Mouse (Mus musculus) lung, adult 18-20 months (tissue): ENCODE measurements at regions not wholly inside any gene's neighbourhood (a gene's known extent, or its start where the extent isn't known, plus 50 kb on each side); places are given as distances from the start of the nearest gene placed in this dataset.

Source experiments
- DNase-seq, 2 experiments: peaks; one replicate each; pipeline ENCODE4 v3.0.0; 2022; ENCODE audit warnings: mixed read lengths in 2 of 2

- peak in 1 of 2 experiments; percentile 9 for DNase-seq
Observed at GRCm38 (mm10) chr12:92137539-92137938, 288.6 kb upstream of the Sel1l start.

- DNase-seq = no peak
Observed at GRCm38 (mm10) chr12:92127648-92128047, 278.7 kb upstream of the Sel1l start.

- no peak for DNase-seq
Observed at GRCm38 (mm10) chr12:92120164-92120815, 271.3 kb upstream of the Sel1l start.

DNA sequence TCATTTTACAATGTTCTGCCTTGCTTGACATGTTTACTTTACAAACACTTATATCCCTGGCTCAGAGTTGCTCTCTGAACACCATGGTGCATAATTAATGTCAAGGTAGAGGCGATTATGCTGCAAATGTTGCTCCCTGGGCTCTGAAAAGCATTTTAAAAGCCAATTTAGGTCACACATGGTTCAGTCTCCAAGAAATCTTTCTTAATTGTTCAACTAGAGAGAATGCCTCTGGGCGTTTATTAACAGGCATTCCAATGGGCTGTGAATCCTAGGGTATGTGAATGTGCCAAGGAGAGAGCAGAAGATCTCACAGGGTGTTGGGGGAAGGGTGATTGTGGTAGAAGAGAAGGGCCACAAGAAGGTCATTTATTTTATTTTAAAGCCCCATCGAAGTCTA is 260.7 kb upstream of the Sel1l start:
- DNase-seq = no peak

DNA sequence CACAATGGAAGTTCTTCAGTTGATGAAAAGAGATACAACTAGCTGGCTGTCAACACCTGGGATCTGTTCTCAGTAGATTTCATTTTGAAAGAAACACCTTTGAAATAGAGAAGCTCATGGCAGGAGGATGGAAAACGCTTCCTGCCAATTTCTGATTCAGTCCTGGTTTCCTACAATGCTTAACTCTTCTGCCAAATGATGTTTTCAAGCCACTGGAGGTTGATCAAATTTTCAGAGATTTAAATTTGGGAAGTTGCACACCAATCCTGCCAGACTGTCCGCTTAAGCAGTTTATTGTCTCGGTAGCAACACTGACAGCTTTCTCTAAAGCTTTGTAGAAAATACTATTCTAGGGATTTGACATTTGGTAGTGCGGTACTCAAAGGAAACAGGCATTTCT is 251.1 kb upstream of the Sel1l start:
- no peak for DNase-seq

DNA sequence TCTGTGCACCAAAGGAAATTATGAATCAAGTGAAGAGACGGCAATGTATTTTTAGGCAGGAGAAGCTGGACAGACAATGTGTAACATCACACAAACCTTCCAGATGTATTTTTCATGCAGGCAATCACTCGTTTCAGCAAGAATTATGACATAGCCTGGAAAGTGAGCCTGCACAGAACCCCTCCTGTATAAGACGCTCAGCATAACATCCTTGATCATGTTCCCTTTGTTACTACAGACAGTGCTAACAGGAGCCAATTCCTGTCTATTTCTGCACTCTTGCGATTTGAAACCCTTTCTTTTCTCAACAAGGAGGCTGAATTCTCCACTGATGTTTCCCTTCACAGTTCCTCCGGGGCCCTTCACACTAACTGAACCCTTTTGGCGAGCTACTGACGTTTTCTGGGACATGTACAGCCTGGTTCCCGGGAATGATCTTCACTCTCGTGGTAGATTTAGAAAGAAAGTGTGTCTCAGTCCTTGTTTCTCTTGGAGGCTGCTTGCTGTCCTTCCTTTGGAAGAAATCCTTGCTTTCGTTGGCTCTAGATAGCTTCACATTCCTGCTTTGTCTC is 243.9 kb upstream of the Sel1l start:
- no peak for DNase-seq

DNA sequence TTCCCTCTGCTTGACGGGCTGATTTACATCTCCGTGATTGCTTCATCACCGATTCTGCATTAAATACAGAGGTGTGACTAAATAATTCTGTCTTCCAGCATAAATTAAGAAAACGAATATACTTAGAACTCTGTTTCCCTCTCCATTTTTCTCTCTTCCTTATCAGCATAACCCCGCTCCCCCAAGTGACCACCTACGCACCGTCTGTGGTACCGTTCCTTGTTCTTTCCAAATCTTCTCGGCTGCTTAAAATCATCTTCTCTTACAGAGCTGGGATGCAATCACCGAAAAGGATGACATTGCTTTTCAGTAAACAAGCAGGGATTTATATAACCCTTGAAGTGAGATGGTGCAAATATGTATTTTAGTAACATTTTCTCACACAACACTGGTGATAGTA is 224.3 kb upstream of the Sel1l start:
- DNase-seq = no peak

DNA sequence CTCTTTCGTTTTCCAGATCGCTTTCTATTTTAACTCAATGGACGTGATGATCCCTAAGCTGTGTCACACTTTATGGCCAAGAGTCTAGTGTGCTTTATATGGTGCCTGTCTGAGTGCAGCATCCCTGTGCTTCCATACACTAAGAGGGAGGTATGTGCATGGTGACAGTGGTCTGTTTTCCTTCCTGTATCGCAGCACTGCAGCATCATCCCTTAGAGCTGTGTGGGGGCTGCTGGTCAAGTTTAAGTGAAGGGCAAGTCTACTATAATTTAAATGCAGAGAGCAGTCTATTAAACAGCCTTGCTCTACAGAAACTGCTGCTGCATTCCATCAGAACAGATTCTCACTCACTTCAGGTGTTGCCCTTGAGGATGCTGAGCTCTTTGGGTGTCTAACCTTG is 213.8 kb upstream of the Sel1l start:
- DNase-seq = no peak

DNA sequence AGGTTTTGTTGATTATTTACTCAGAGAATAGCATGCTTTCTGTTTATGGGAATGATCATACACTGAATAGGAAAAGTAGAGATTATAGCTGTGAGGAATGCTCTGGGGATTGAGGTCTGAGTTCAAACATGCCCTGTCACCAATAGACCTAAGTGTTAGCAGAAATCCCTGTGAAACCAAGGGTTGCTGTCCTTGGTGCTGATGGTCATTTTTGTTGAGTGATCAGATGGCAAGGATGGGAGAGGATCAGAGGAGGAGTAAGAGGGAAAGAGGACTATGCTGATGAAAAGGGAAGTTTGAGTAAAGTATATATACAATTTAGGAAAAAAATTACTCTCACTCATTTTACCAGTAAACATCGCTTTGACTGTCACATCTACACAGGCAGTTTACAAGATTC is 191.5 kb upstream of the Sel1l start:
- DNase-seq = no peak

DNA sequence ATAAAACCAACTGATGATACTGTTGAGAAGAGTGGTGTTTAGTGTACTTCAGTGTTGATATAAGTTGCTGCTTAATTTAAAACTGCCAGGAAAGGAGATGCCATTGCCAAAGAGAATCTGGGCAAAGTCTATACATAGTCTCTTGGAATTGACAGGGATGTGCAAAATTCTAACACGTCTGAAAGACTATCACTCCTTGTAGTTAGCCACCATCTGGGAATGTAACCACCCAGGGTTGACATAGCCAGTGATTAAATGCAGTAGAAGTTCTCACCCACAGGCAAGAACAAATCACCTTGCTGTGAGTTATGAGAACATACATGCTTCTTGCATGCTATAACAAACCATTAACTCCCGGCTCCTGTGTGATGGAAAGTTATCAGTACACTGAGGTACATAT is 180.2 kb upstream of the Sel1l start:
- no peak for DNase-seq

- no peak for DNase-seq
Observed at GRCm38 (mm10) chr12:92028354-92028753, 179.4 kb upstream of the Sel1l start.

GRCm38 (mm10) chr12:92024461-92025218 is 175.7 kb upstream of the Sel1l start:
- DNase-seq = no peak

DNA sequence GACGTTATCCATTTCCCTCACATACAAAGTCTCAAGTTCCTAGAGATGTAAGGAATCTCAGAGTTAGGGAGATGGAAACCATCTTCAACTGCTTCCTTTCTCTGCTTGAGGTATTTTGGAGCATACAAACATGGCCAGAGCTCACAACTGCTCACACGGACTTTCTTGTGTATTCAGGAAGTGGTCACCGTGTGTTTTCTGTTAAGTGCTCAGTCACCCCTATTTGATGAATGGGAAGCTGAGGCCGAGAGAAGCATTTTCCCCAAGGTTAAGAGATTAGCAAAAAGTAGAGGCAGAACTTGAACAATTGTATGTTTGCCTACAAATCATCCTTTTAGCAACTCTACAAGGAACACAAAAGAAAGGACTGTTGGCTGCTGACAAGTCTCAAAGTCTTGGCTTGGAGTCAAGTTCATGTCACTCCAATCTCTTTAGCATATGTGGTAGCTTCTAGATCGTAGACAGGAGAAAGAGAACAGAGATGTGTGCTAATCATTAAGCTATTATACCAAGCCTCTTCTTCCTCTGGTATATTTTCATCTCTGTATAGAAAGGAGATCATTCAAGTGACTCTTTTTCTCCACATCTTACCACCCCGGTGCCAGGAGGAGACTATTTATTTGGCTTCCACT is 170.8 kb upstream of the Sel1l start:
- DNase-seq = no peak

DNA sequence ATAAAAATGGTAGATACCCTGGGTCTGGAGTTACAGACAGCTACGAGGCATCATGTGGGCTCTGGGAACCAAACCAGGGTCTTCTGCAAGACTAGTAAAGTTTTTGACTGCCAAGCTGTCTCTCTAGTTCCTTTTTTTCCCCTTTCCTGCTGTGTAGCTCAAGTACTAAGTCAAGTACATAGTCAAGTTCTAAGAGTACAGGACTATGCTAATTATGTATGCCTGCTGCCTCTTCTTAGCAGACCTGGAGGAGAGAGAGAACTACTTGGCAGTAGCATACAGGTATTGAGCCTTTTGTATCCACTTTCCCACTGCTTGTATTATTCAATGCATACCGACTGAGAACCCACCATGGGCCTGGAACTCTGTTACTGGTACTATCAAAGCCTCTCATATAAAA is 166.4 kb upstream of the Sel1l start:
- no peak for DNase-seq

DNA sequence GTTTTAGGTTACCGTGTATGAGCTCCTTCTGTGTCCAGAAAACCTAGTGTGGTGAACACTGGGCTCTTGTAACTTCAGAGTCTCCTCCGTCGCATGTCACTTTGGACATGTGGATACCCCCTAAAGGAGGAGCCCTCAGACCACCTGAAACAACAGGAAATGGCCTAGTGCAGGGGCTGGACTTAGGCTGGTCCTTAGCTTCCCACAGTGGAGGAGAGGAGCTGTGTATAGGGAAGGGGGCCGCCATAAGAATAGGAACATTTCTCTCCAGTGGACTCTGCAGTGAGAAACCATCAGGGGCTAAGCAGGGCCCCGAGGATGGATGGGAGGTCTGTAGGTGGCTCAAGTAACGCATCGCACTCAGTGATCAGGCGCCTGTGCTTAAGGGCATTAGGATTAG is 165.0 kb upstream of the Sel1l start:
- DNase-seq = no peak

DNA sequence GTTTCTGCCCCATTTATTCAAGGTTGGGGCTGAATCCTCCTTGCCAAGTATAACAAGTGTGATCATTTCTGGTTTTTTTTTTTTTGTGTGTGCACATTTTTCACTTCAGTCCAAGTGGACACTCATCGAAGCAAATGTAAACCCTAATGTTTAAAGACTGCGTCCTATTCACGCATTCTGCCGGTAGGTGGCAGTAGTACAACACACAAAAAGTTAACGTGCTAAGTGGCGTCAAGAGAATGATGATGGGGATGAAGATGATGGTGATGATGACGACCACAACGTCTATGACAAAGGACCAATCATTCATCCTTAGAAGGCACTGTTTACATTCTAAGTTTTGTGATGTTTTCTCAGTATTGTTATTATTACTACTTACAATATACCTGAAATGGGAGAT is 164.3 kb upstream of the Sel1l start:
- DNase-seq = peak; percentile 13 to 14

- no peak for DNase-seq
Observed at GRCm38 (mm10) chr12:92004391-92005094, 155.6 kb upstream of the Sel1l start.

DNA sequence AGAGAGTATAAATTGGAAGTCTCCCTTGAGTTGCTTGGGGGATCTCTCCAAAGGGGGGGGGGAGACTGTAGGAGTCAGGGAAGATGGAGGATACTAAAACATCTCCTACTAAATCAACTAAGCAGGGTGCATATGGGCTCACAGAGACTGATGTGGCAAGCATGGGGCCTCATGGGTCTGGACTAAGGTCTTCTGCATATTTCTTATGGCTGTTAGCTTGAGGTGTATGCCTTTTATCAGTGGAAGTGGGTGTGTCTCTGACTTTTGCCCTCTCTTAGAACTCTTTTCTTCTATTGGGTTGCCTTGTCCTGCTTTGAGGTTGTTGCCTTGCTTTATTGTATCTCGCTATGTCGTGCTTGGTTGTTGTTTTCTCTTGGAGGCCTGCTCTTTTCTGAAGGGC is 150.1 kb upstream of the Sel1l start:
- DNase-seq = no peak

GRCm38 (mm10) chr12:91997404-91997803 is 148.4 kb upstream of the Sel1l start:
- no peak for DNase-seq

DNA sequence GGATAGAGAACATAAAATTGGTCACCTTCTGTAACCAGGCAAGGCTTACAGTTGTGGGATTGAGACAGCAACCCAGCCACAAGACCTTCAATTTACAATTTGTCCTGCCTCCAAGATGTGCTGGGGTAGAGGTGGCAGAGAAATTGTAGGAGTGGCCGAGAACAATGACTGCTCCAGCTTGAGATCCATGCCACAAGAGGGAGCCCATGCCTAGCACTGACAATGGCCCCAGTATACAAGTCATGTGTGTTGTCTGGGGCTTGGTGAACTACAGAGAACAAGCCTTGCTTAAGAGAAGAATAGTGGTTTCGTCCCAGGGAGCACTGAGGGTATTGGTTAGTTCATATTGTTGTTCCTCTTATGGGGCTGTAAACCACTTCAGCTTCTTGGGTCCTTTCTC is 146.6 kb upstream of the Sel1l start:
- peak in 1 of 2 experiments; percentile 6 for DNase-seq

GRCm38 (mm10) chr12:91986448-91986847 is 137.5 kb upstream of the Sel1l start:
- DNase-seq = no peak

GRCm38 (mm10) chr12:91980321-91980720 is 131.4 kb upstream of the Sel1l start:
- no peak for DNase-seq

GRCm38 (mm10) chr12:91971045-91971444 is 122.1 kb upstream of the Sel1l start:
- no peak for DNase-seq
